Mouse (Mus musculus): ENCODE data around the gene Arhgap36.

GRCm38 (mm10) chrX:49489141-49489540 lies 25.4 kb downstream of the Arhgap36 start:
- TF ChIP-seq CTCF (IDR thresholded peaks at IDR 0.05; ENCODE audit: low read depth, low read length), result no peak
- TF ChIP-seq POLR2A (IDR thresholded peaks at IDR 0.05; ENCODE audit: insufficient read depth, low read length), result no peak

Measured in ES-Bruce4 (cell line).